Mouse (Mus musculus): Measurements from ENCODE around the gene Trim12a. TPM values are rescaled to one million over a fixed set of nuclear protein-coding genes. Genes with fewer than 3 reads are reported as not detected.

Gene Trim12a
- polyA plus RNA-seq (2012; ENCODE audit: low replicate concordance) = not detected in 2 replicates

GRCm38 (mm10) chr7:104315369-104316080 is at the start of gene Trim12a:
Gene Trim12a (minus strand): TSS chr7:104315466.

GRCm38 (mm10) chr7:104352717-104353599 is 37.7 kb upstream of the Trim12a start, which contains the start of gene Trim12c:
Gene Trim12c (minus strand): TSS chr7:104353362.

GRCm38 (mm10) chr7:104329171-104329570 is 13.9 kb upstream of the Trim12a start, which contains the start of gene Trim34b:
Gene Trim34b (plus strand): TSS chr7:104329471.

DNA sequence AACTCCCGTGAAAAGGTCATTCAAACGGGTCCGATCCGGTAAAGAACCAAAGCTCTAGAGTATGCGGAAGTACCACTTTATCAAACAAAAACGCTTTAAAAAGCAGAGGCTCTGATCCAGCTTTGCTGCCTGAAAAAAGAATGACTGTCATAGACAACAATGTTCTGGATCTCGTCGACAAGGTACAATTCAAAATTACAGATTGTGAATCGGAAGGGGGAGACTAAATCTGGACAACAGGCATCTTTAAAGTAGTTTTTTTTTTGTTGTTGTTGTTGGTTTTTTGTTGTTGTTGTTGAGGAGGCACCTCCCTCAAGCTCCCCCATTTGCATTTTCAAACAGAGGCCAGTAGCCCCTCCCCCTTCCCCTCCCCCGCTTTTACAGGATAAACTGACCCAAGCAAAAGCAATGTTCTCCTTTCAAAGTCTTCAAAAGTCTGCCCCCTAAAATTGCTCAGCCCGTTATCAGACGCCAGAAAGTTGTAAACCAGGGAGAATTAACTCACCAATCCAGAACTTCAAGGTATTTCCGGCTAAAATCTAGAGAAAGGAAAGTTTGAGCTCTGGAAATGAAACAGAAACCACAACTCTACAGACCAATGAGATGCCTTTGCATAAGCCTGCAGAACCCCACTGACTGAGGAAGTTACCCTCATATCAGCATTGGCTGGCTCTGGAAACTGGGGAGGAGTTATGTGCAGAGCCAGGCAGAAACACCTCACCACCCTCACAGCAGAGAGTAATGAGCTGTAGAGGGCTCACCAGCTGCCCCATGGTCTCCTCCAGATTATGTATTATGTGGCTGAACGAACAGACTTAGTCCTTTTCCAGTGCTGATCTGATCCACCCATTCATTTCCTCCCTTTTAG is 27.5 kb downstream of the Trim12a start, which contains the start of gene Trim5:
TSS of gene Trim5 (minus strand) at position 519 of the 868 bp plus-strand sequence.

Other genes starting within 250 kb of the Trim12a start
- gene Olfr644, start 243.6 kb downstream of the Trim12a start, polyA plus RNA-seq (2012; ENCODE audit: low replicate concordance) = not detected in 2 replicates
- gene Olfr645, start 230.0 kb downstream of the Trim12a start, polyA plus RNA-seq (2012; ENCODE audit: low replicate concordance) = not detected in 2 replicates
- gene Olfr646, start 210.6 kb downstream of the Trim12a start, polyA plus RNA-seq (2012; ENCODE audit: low replicate concordance) = not detected in 2 replicates
- gene Ubqln5, start 185.6 kb downstream of the Trim12a start, polyA plus RNA-seq (2012; ENCODE audit: low replicate concordance) = not detected in 2 replicates
- gene Olfr643, start 178.1 kb downstream of the Trim12a start, polyA plus RNA-seq (2012; ENCODE audit: low replicate concordance) = not detected in 2 replicates
- not detected in 2 replicates for gene Ubqln3, start 172.2 kb downstream of the Trim12a start, polyA plus RNA-seq (2012; ENCODE audit: low replicate concordance)
- gene Ubqlnl, start 164.9 kb downstream of the Trim12a start, polyA plus RNA-seq (2012; ENCODE audit: low replicate concordance) = not detected in 2 replicates
- gene Olfm5, start 150.6 kb downstream of the Trim12a start, polyA plus RNA-seq (2012; ENCODE audit: low replicate concordance) = not detected in 2 replicates
- not detected in 2 replicates for gene Olfr648, start 132.1 kb downstream of the Trim12a start, polyA plus RNA-seq (2012; ENCODE audit: low replicate concordance)
- gene Olfr649, start 119.5 kb downstream of the Trim12a start, polyA plus RNA-seq (2012; ENCODE audit: low replicate concordance) = not detected in 2 replicates
- gene Trim6, start 96.7 kb downstream of the Trim12a start, polyA plus RNA-seq (2012; ENCODE audit: low replicate concordance) = 0.12 TPM in 1 of 2 replicates, not detected in the other
- gene Trim34a, start 71.0 kb downstream of the Trim12a start, polyA plus RNA-seq (2012; ENCODE audit: low replicate concordance) = 0.55 and 1.2 TPM in 2 replicates
- 0.04 TPM in 1 of 2 replicates, not detected in the other for gene Trim5, start 27.4 kb downstream of the Trim12a start, polyA plus RNA-seq (2012; ENCODE audit: low replicate concordance)
- gene Trim34b, start 14.0 kb upstream of the Trim12a start, polyA plus RNA-seq (2012; ENCODE audit: low replicate concordance) = 1.1 and 1.8 TPM in 2 replicates
- gene Trim12c, start 37.9 kb upstream of the Trim12a start, polyA plus RNA-seq (2012; ENCODE audit: low replicate concordance) = 3.5 and 6.5 TPM in 2 replicates
- gene Trim30b, start 54.4 kb upstream of the Trim12a start, polyA plus RNA-seq (2012; ENCODE audit: low replicate concordance) = 0.52 and 0.56 TPM in 2 replicates
- 0.10 and 0.26 TPM in 2 replicates for gene Trim30c, start 85.4 kb upstream of the Trim12a start, polyA plus RNA-seq (2012; ENCODE audit: low replicate concordance)
- gene Trim30a, start 149.7 kb upstream of the Trim12a start, polyA plus RNA-seq (2012; ENCODE audit: low replicate concordance) = 7.1 and 19.8 TPM in 2 replicates
- gene Trim30d, start 192.4 kb upstream of the Trim12a start, polyA plus RNA-seq (2012; ENCODE audit: low replicate concordance) = 0.07 and 0.16 TPM in 2 replicates
- not detected in 2 replicates for gene Olfr651, start 234.7 kb upstream of the Trim12a start, polyA plus RNA-seq (2012; ENCODE audit: low replicate concordance)
- gene Olfr652, start 245.4 kb upstream of the Trim12a start, polyA plus RNA-seq (2012; ENCODE audit: low replicate concordance) = not detected in 2 replicates

Measured in hematopoietic multipotent progenitor cell, adult 10-12 weeks (in vitro differentiated cells).